Mouse (Mus musculus) heart, embryonic 13.5 days (tissue): ENCODE data around the gene Leng9. TPM values are rescaled to one million over a fixed set of nuclear protein-coding genes. Genes with fewer than 3 reads are reported as not detected.

Experiments used
- ATAC-seq: fragments of 200-750 bp; cut with Nextera tagmentation; 2 replicates; pipeline ENCODE4 v1.8.0; 2017; ENCODE audit warnings: moderate TSS enrichment; ENCODE audit not compliant: insufficient number of reproducible peaks, low FRiP score, low TSS enrichment; ENCODE audit errors: extremely low read depth
- H3K27ac ChIP-seq: fragments of 300-500 bp; sonication (generic); replicated peaks from 2 replicates; pipeline ENCODE4 v1.5.1; 2015; ENCODE audit warnings: moderate library complexity, mild to moderate bottlenecking, inconsistent platforms
- H3K27me3 ChIP-seq: fragments of 300-500 bp; sonication (generic); replicated peaks from 2 replicates; pipeline ENCODE4 v1.6.1; 2015; ENCODE audit warnings: mild to moderate bottlenecking, inconsistent platforms
- H3K36me3 ChIP-seq: fragments of 300-500 bp; sonication (generic); 2 replicates; pipeline ENCODE4 v1.6.1; 2015; ENCODE audit warnings: mild to moderate bottlenecking, inconsistent platforms
- H3K4me1 ChIP-seq: fragments of 300-500 bp; sonication (generic); 2 replicates; pipeline ENCODE4 v1.6.1; 2015; ENCODE audit warnings: inconsistent platforms
- H3K4me2 ChIP-seq: fragments of 300-500 bp; sonication (generic); 2 replicates; pipeline ENCODE4 v1.6.1; 2015; ENCODE audit warnings: inconsistent platforms, mild to moderate bottlenecking, moderate library complexity
- H3K4me3 ChIP-seq: fragments of 300-500 bp; sonication (generic); 2 replicates; pipeline ENCODE4 v1.5.1; 2015; ENCODE audit warnings: moderate library complexity, mild to moderate bottlenecking, inconsistent platforms
- H3K9ac ChIP-seq: fragments of 300-500 bp; sonication (generic); 2 replicates; pipeline ENCODE4 v1.6.1; 2015; ENCODE audit warnings: inconsistent platforms, mild to moderate bottlenecking, moderate library complexity
- H3K9me3 ChIP-seq: fragments of 300-500 bp; sonication (generic); 2 replicates; pipeline ENCODE4 v1.6.1; 2016; ENCODE audit warnings: inconsistent platforms
- WGBS: fragments of 180-500 bp; shearing (Covaris S2); methylation state at CpG from one replicate; pipeline ENCODE4 v1.1.7; 2015; ENCODE audit warnings: mixed read lengths; 5-methylcytosine and 5-hydroxymethylcytosine counted together
- polyA plus RNA-seq: library from polyadenylated mRNA; unstranded; fragments of >200 nt; fragmentation: Nextera tagmentation; extraction: Ambion mirVana; gene quantifications from 2 replicates; pipeline ENCODE4 v1.2.1, GENCODE M21; 2015

The Leng9 gene
- polyA plus RNA-seq, 1 experiment from 2014 or later, result 2.0 TPM

DNA sequence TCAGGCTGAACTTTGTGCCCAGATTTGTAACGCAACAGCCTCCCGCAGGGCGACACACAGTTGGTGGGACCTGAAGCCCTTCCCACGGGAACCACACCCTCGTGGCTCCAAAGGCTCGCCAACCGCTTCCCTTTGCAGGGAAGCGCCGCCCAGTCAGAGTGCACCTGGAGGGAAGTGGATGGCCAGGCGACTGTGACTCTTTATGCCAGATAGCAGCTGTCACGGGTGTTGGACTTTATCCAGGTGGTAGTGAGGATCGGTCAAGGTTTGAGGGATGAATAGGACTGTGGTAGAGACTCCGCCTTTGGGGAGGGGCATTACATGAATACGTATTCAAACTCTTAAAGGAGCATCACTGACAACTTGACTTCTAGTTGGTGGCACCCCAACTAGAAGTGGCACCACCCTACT, 642 bp upstream of the Leng9 start:
- ATAC-seq, result no peak
- no peaks in the 10 kb centered on the region for H3K9me3 ChIP-seq
- no peak overlapping the region for H3K27ac ChIP-seq
- H3K4me3 ChIP-seq, result peak overlapping the region; percentile 82
- H3K4me2 ChIP-seq, result peak overlapping the region; percentile 92
- H3K27me3 ChIP-seq, result peaks cover 23% of the 10 kb centered on the region
- 15% methylated on average over 14 of the region's 14 CpGs for WGBS
- H3K4me1 ChIP-seq, result peaks cover 34% of the 10 kb centered on the region
- H3K36me3 ChIP-seq, result peaks cover 34% of the 10 kb centered on the region
- peak overlapping the region; percentile 15 for H3K9ac ChIP-seq

DNA sequence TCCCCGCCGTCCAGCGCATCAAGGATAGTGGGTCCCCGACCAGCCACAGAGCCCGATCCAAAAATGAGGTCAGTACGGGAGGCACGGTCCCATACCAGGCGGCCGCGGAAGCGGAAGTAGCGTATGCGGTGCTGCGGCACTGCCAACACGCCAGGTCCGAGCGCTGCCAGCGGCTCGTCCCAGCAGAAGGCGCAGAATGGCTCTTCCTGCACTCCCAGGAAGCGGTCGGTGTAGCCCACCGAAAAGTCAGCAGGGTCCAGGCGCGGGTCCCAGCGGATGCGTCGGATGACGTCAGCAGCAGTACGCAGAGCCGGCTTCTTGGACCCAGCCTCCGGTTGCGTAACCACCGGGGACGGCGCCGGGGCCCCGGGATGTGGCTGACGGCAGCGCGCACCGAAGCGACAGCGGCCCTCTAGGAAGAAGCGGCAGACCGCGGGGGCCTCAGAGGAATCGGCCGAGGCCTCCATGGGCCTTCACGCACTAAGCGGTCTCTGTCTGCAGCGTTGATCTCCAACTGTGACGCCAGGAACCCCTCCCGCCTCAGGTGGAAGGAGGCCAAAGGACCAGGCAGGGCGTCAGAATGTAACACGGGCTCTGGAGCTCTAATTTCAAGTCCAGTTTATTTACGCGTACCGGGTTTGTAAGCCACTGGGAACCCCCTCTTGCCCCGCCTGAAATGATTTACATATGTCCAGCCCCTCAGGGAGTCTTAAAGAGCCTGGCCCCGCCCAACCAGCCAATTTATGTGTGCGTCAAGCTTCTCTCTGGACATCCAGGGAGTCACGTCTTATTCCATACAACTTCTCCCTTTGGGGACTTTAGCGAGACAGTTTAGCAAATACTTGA, 742 bp downstream of the Leng9 start:
- peaks cover 23% of the 10 kb centered on the region for H3K27me3 ChIP-seq
- peaks cover 48% of the 10 kb centered on the region for H3K36me3 ChIP-seq
- WGBS, result under 1% methylated on average over 64 of the region's 64 CpGs
- H3K9me3 ChIP-seq, result no peaks in the 10 kb centered on the region
- peak overlapping the region; percentile 95 for H3K27ac ChIP-seq
- H3K9ac ChIP-seq, result peak overlapping the region; percentile 91
- peak overlapping the region; percentile 82 for H3K4me3 ChIP-seq
- peak overlapping the region; percentile 92 for H3K4me2 ChIP-seq
- peaks cover 34% of the 10 kb centered on the region for H3K4me1 ChIP-seq
- peak; percentile 45 for ATAC-seq

DNA sequence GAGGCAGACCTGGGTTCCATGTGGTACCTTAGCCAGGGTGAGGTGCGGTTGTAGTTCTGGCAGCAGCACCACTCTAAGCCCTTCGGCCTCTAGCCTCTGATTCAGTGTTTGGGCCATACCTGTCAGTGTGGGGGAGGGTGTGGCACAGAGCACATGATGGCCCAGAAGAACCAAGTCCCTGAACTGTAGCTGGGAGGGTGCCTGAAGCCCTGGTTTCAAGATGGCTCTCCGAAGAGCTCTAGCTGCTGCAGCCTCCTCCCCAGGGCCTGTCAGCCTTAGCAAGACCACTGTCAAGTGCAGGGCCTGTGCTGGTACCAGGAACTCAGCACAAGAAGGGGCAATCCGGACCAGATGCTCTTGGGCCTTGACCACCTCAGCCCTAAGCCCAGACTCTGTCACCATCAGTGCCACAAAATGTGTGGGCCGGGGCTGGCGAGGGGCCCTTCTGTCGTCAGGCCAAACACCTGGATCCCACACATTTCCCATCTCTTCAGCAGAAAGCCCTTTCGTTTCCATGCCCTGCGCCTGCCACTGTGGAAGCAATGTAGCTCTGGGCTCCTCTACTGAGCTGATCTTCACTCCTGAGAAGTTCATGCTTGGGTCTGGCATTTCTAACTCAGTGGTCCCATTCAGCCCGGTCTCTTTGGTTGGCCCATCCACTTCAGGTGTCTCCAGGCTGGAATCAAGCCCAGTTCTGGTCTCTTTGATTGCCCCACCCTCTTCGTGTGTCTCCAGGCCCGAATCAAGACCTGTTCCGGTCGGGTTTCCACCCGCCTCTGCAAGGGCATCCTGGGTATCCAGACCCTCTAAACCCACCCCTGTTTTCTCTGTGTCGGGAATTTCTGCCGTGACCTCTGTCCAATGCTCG, 1.6 kb downstream of the Leng9 start:
- Histone ChIP-seq H3K27ac (peak overlapping the region; percentile 95), H3K4me2 (peak overlapping the region; percentile 92), H3K36me3 (peaks cover 56% of the 10 kb centered on the region), H3K9ac (peak overlapping the region; percentile 91), H3K4me1 (peaks cover 34% of the 10 kb centered on the region), H3K9me3 (no peaks in the 10 kb centered on the region), H3K27me3 (peaks cover 19% of the 10 kb centered on the region), H3K4me3 (peak overlapping the region; percentile 82)
- ATAC-seq, result no peak
- 29% methylated on average over 18 of the region's 18 CpGs for WGBS

DNA sequence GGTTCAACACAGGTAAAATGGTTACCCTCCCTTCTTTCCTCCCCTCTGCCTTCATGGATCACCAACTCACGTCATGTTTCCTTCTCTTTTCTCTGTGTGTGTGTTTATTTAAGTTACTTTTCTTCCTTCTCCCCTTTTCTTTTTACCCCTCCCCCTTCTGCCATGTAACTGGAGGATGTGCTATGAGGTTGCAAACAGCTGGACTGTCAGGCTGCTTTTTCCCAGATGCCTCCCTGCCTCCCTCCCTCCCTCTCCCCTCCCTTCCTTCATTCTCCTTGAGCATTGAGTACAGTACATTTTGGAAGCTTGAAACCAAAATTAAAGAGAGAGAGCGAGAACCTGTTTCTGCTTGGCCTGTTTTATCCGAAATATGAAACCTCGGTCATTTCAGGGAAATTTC, 2.3 kb downstream of the Leng9 start:
- no peak for ATAC-seq
- WGBS, result 77% methylated on average over 4 of the region's 4 CpGs
- Histone ChIP-seq H3K27ac (peak overlapping the region; percentile 95; the same call in 1 of the 2 replicates), H3K9me3 (no peaks in the 10 kb centered on the region), H3K4me3 (no peak overlapping the region), H3K36me3 (peaks cover 64% of the 10 kb centered on the region), H3K27me3 (peaks cover 12% of the 10 kb centered on the region), H3K4me2 (peak overlapping the region; percentile 92; the same call in 1 of the 2 replicates), H3K9ac (peak overlapping the region; percentile 91; the same call in 1 of the 2 replicates), H3K4me1 (peaks cover 34% of the 10 kb centered on the region)

DNA sequence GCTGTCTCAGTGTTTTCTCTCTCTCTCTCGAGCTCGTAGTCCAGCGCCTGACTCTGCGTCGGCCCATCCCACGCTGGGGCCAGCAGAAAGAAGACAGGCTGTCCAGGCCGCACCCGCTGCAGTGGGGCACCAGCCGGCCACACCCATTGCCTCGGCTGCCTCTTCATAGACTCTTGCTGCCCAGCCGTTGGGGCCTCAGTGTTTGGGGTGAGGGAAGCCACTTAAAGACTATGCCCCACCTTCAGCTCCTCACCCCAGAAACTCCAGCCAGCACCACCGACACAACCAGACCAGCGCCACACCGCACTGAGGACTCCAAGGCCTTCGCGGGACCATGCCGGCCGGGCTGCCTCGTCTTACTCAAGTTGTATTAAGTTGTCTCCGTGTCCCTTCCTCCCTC, 2.8 kb downstream of the Leng9 start:
- Histone ChIP-seq H3K27ac (no peak overlapping the region), H3K4me2 (no peak overlapping the region), H3K4me1 (peaks cover 34% of the 10 kb centered on the region), H3K9ac (no peak overlapping the region), H3K27me3 (peaks cover 12% of the 10 kb centered on the region), H3K9me3 (no peaks in the 10 kb centered on the region), H3K4me3 (no peak overlapping the region), H3K36me3 (peaks cover 68% of the 10 kb centered on the region)
- 90% methylated on average over 16 of the region's 20 CpGs for WGBS
- no peak for ATAC-seq

DNA sequence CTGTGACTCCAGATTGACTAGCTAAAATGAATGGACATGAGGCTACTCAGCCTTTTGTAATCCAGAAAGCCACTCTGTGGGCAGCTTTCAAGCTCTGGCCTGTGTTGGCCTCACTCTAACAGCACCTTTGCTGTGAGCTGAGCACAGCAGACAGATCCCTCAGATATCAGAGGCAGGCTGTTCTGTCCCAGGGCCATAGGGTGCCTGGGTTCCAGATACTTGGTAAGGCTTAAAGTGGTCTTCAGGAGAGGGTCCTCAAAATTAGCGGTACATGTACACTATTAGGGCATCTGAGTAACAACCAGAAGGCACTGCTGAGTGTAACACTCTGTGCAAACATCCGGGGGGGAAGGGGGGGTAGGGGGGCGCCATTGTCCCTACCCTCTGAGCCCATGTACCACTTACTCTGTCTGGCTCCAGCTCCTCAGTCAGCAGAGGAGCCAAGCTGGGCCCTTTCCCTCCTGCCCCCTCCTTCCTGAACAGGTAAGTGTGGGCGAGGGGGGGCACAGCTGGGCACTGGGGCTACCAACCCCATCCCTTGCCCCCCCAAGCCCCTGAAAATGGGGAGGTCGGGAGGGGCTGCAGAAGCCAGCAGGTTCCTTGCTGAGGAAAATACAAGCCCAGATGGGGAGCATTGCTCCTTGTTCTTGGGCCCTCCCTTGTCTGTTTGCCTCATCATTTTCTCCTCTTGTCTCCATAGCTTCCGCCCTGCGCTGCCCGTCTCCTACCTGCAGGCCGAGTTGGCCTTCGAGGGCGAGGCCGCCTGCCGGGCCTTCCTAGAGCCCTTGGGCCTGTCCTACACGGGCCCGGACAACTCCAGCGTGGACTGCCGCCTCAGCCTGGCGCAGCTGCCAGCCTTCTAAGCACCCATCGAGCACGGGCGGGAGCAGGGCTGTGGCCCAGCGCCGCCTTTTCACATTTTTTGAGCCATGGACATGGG, 3.7 kb downstream of the Leng9 start:
- Histone ChIP-seq H3K9ac (no peak overlapping the region), H3K36me3 (peaks cover 76% of the 10 kb centered on the region), H3K27me3 (peaks cover 9% of the 10 kb centered on the region), H3K4me2 (no peak overlapping the region), H3K4me3 (no peak overlapping the region), H3K27ac (no peak overlapping the region), H3K9me3 (no peaks in the 10 kb centered on the region), H3K4me1 (peaks cover 33% of the 10 kb centered on the region)
- WGBS, result 93% methylated on average over 23 of the region's 23 CpGs
- no peak for ATAC-seq

DNA sequence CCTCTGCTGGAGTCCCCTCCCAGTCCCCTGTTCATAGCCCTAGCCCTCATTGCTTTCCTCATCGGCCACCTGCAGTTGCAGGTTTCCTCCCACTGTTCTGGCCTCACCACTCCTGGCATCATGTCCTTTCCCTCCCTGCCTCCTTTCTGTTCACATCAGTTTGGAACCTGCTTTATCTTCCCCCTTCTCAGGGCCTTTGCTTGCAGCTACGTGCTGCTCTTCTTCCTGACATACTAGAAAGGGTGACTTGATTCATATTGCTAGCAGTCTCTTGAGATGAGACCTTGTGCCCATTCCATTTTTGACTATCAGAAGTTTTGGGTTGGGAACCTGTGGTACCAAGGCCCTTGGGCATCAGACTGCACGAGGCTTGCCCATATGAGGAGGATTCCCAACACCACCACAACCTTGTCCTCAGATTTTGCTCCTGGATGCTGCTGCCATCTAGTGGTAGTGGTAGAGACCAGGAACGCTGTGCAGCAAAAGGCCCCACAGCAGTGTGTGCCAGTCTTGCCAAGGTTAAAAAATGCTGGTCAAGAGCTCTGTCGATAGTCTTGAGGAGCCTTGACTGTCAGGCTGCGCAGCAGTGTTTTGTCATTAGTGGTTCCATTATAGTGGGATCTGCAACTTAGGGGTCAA, 4.5 kb downstream of the Leng9 start:
- peaks cover 24% of the 10 kb centered on the region for H3K4me1 ChIP-seq
- no peak overlapping the region for H3K4me3 ChIP-seq

DNA sequence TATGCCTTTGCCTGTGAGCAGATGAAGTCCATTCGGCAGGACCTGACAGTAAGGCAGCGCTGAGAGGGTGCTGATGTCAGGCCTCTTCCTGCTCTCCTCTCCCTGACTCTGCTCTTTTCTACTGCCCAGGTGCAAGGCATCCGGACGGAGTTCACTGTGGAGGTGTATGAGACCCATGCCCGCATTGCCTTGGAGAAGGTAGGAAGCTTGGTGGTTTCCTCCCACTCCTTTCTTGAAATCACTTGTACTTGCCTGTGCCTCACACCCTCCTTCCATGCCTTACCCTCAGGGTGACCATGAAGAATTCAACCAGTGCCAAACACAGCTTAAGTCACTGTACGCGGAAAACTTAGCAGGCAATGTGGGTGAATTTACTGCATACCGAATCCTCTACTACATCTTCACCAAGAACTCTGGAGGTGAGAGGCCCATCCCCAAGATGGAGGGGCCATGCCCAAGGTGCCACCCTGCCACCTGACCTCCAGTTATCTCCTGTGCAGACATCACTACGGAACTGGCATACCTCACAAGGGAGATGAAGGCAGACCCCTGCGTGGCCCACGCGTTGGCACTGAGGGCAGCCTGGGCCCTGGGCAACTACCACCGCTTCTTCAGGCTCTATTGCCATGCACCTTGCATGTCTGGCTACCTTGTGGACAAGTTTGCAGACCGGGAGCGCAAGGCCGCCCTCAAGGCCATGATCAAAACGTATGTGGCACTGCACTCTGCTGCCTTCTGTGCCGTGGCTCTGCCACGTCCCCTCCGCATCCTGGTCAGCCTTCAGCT, 5.2 kb downstream of the Leng9 start:
- H3K4me2 ChIP-seq, result no peak overlapping the region

More for the DNA sequence above, 4.5 kb downstream of the Leng9 start:
- H3K36me3 ChIP-seq, result peaks cover 77% of the 10 kb centered on the region
- ATAC-seq, result no peak
- WGBS, result 65% methylated on average over 6 of the region's 6 CpGs
- no peak overlapping the region for H3K4me2 ChIP-seq
- H3K9me3 ChIP-seq, result no peaks in the 10 kb centered on the region
- H3K27me3 ChIP-seq, result peaks cover under 1% of the 10 kb centered on the region; the same call in 1 of the 2 replicates
- no peak overlapping the region for H3K9ac ChIP-seq
- H3K27ac ChIP-seq, result no peak overlapping the region

DNA sequence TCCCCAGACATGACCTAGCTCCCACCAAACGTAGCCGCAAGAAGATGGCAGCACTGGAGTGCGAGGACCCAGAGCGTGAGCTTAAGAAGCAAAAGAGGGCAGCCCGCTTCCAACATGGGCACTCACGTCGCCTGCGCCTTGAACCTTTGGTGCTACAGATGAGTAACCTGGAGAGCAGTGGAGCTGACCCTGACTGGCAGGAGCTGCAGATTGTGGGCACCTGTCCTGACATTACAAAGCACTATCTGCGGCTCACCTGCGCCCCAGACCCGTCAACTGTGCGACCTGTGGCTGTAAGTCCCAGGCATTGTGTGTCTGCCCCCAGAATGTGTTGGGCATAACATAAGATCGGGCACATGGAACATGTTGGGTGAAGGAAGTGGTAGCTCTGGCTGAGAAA, 6.1 kb downstream of the Leng9 start:
- H3K27ac ChIP-seq, result no peak overlapping the region
- no peak overlapping the region for H3K9ac ChIP-seq
- H3K36me3 ChIP-seq, result peaks cover 93% of the 10 kb centered on the region
- no peaks in the 10 kb centered on the region for H3K27me3 ChIP-seq
- ATAC-seq, result no peak
- no peak overlapping the region for H3K4me3 ChIP-seq
- WGBS, result 94% methylated on average over 13 of the region's 13 CpGs
- H3K9me3 ChIP-seq, result no peaks in the 10 kb centered on the region
- no peak overlapping the region for H3K4me2 ChIP-seq
- H3K4me1 ChIP-seq, result peaks cover 15% of the 10 kb centered on the region

More for the DNA sequence above, 5.2 kb downstream of the Leng9 start:
- no peak overlapping the region for H3K9ac ChIP-seq
- no peak overlapping the region for H3K27ac ChIP-seq
- no peak for ATAC-seq
- H3K9me3 ChIP-seq, result no peaks in the 10 kb centered on the region
- no peak overlapping the region for H3K4me3 ChIP-seq
- 95% methylated on average over 20 of the region's 20 CpGs for WGBS
- H3K4me1 ChIP-seq, result peaks cover 17% of the 10 kb centered on the region
- H3K27me3 ChIP-seq, result no peaks in the 10 kb centered on the region
- H3K36me3 ChIP-seq, result peaks cover 84% of the 10 kb centered on the region

DNA sequence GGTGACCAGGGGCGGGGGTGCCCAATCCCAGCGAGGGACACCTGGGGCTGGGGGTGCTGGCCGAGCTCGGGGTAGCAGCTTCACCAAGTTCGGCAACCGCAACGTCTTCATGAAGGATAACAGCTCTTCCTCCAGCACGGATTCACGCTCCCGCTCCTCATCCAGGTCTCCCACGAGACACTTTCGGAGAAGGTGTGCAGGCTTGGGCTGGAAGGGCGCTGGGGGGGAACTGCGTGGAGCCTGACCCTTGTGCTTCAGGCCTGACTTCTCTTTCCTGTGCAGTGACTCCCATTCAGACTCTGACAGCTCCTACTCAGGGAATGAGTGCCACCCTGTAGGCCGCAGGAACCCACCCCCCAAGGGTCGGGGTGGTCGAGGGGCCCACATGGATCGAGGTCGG, 6.7 kb downstream of the Leng9 start:
- H3K4me3 ChIP-seq, result no peak overlapping the region
- H3K27ac ChIP-seq, result no peak overlapping the region
- WGBS, result 94% methylated on average over 19 of the region's 19 CpGs
- H3K4me1 ChIP-seq, result peaks cover 14% of the 10 kb centered on the region
- no peaks in the 10 kb centered on the region for H3K27me3 ChIP-seq
- no peak overlapping the region for H3K9ac ChIP-seq
- peaks cover 98% of the 10 kb centered on the region for H3K36me3 ChIP-seq
- ATAC-seq, result no peak
- no peak overlapping the region for H3K4me2 ChIP-seq
- no peaks in the 10 kb centered on the region for H3K9me3 ChIP-seq
